Mouse (Mus musculus): ENCODE data around the gene Rnf145. TPM values are rescaled to one million over a fixed set of nuclear protein-coding genes. Genes with fewer than 3 reads are reported as not detected.
"Not testable (repeated sequence)": the region's sequence is repeated elsewhere in the genome, so short reads cannot be mapped to it uniquely, and the experiment has no call there.

Rnf145 gene
- total RNA-seq, 2 experiments from 2014 or later: 106 to 109 TPM

- DNase-seq (ENCODE audit: low spot score in 2 of 2): no peak
- intact Hi-C loops (cut with DNase I): no loop called here
Observed at GRCm38 (mm10) chr11:44550996-44551395, 32.2 kb downstream of the Rnf145 start.

- no peak for DNase-seq (ENCODE audit: low spot score in 2 of 2)
- intact Hi-C loops (cut with DNase I): no loop called here
Observed at GRCm38 (mm10) chr11:44554339-44554738, 35.6 kb downstream of the Rnf145 start.

- intact Hi-C loops (cut with DNase I): no loop called here
- DNase-seq (ENCODE audit: low spot score in 2 of 2): no peak
Observed at GRCm38 (mm10) chr11:44558521-44558920, 39.8 kb downstream of the Rnf145 start.

GRCm38 (mm10) chr11:44559466-44559865, 40.7 kb downstream of the Rnf145 start:
- intact Hi-C loops (cut with DNase I): no loop called here
- DNase-seq (ENCODE audit: low spot score in 2 of 2): no peak

- DNase-seq (ENCODE audit: low spot score in 2 of 2): no peak
- intact Hi-C loops (cut with DNase I): no loop called here
Observed at GRCm38 (mm10) chr11:44560396-44560795, 41.6 kb downstream of the Rnf145 start.

- intact Hi-C loops (cut with DNase I): no loop called here
- no peak for DNase-seq (ENCODE audit: low spot score in 2 of 2)
Observed at GRCm38 (mm10) chr11:44561476-44562015, 42.8 kb downstream of the Rnf145 start.

- peak; percentile 38 to 39 for DNase-seq (ENCODE audit: low spot score in 2 of 2)
- intact Hi-C loops (cut with DNase I): no loop called here
Observed at GRCm38 (mm10) chr11:44562389-44563135, 43.8 kb downstream of the Rnf145 start.

GRCm38 (mm10) chr11:44564245-44564864, 45.6 kb downstream of the Rnf145 start:
- DNase-seq (ENCODE audit: low spot score in 2 of 2): no peak
- intact Hi-C loops (cut with DNase I): no loop called here

GRCm38 (mm10) chr11:44564940-44565339, 46.2 kb downstream of the Rnf145 start:
- intact Hi-C loops (cut with DNase I): no loop called here
- no peak for DNase-seq (ENCODE audit: low spot score in 2 of 2)

GRCm38 (mm10) chr11:44570336-44570735, 51.6 kb downstream of the Rnf145 start:
- DNase-seq (ENCODE audit: low spot score in 2 of 2); intact Hi-C loops (cut with DNase I): not testable (repeated sequence)

- intact Hi-C loops (cut with DNase I): no loop called here
- DNase-seq (ENCODE audit: low spot score in 2 of 2): no peak
Observed at GRCm38 (mm10) chr11:44572781-44573180, 54.0 kb downstream of the Rnf145 start.

GRCm38 (mm10) chr11:44573396-44573795, 54.6 kb downstream of the Rnf145 start:
- intact Hi-C loops (cut with DNase I): no loop called here
- DNase-seq (ENCODE audit: low spot score in 2 of 2): no peak

GRCm38 (mm10) chr11:44574391-44574790, 55.6 kb downstream of the Rnf145 start:
- no peak for DNase-seq (ENCODE audit: low spot score in 2 of 2)
- intact Hi-C loops (cut with DNase I): no loop called here

GRCm38 (mm10) chr11:44574820-44575219, 56.1 kb downstream of the Rnf145 start:
- intact Hi-C loops (cut with DNase I): no loop called here

GRCm38 (mm10) chr11:44577911-44578310, 59.1 kb downstream of the Rnf145 start:
- intact Hi-C loops (cut with DNase I): no loop called here
- DNase-seq (ENCODE audit: low spot score in 2 of 2): no peak

More at GRCm38 (mm10) chr11:44574820-44575219, 56.1 kb downstream of the Rnf145 start:
- DNase-seq (ENCODE audit: low spot score in 2 of 2): no peak

GRCm38 (mm10) chr11:44581277-44581683, 62.5 kb downstream of the Rnf145 start:
- peak; percentile 30 to 45 for DNase-seq (ENCODE audit: low spot score in 2 of 2)
- intact Hi-C loops (cut with DNase I): no loop called here

- DNase-seq (ENCODE audit: low spot score in 2 of 2): peak; percentile 86 to 91
- intact Hi-C loops (cut with DNase I): loop anchor here (5.0 kb wide), 1 partner anchor 1341 kb away; no protein-coding TSS in a partner anchor
Observed at GRCm38 (mm10) chr11:44586047-44586696, 67.4 kb downstream of the Rnf145 start.

- intact Hi-C loops (cut with DNase I): no loop called here
- no peak for DNase-seq (ENCODE audit: low spot score in 2 of 2)
Observed at GRCm38 (mm10) chr11:44593016-44593415, 74.3 kb downstream of the Rnf145 start.

- intact Hi-C loops (cut with DNase I): no loop called here
- DNase-seq (ENCODE audit: low spot score in 2 of 2): no peak
Observed at GRCm38 (mm10) chr11:44594768-44595167, 76.0 kb downstream of the Rnf145 start.

GRCm38 (mm10) chr11:44606881-44607280, 88.1 kb downstream of the Rnf145 start:
- intact Hi-C loops (cut with DNase I): no loop called here
- no peak for DNase-seq (ENCODE audit: low spot score in 2 of 2)
